Mouse (Mus musculus) testis, adult 2 months (tissue): ENCODE measurements around the gene Wasf2.

Source experiments
- CTCF ChIP-seq: fragments of 200-500 bp; IDR thresholded peaks from 2 replicates; pipeline ENCODE4 v1.5.1; 2012; ENCODE audit warnings: low read depth, mild to moderate bottlenecking, inconsistent platforms, low read length, moderate library complexity; ENCODE audit not compliant: control insufficient read depth, insufficient read depth, insufficient replicate concordance
- POLR2A ChIP-seq: fragments of 200-500 bp; IDR thresholded peaks from 2 replicates; pipeline ENCODE4 v1.6.1; 2012; ENCODE audit warnings: low read depth, mild to moderate bottlenecking, inconsistent platforms, low read length, moderate library complexity; ENCODE audit not compliant: control insufficient read depth

DNA sequence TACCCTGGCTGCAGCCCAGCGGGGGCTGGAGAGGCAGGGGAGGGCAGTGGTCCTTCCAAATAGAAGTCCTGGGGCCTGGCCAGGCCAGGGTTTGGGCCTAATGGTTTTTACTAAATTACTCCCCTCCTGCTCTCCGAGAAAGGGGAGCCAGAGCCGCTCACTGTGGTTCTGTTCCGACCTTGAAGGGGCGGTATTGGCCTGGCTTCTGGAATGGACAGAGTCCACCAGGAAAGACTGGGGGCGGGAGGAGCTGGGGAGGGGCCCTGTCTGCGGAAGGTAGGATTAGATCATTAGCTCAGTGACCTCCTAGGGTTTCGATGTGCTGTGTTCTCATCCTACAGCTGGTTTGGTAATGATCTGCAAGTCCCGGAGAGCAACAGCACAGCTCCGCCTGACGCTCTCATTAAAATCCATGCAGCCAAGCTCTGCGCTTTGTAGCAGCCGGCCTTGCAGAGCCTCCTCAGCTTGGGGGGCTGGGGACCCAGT lies 67.5 kb downstream of the Wasf2 start:
- TF ChIP-seq CTCF (no peak), POLR2A (no peak)
